Mouse (Mus musculus): ENCODE data around the gene Ier5. TPM values are rescaled to one million over a fixed set of nuclear protein-coding genes. Genes with fewer than 3 reads are reported as not detected.

Ier5 gene
- polyA plus RNA-seq, 1 experiment from 2014 or later = 4.9 TPM

DNA sequence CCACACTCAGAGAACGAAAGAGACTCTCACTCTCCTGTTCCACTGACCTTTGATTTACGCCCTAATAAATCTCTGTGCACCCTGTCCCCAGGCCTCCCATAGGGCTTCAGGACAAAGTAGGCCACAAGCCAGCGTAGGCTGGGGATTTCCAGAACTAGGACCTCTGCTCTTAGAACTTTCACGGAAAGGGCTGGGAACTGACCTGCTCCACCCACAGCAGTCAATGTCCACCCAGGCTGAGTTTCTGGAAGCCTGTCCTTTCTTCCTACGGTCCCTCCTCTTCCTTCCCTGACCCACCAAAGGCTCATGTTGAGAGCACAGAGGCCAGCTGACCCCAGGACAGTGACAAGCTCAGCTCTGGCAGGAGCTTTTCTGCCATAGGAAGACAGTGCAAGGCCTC lies 35.3 kb downstream of the Ier5 start:
- no peaks in the 10 kb centered on the region for H3K9me3 ChIP-seq (replicated peaks; ENCODE audit: control insufficient read depth, low read length, poor library complexity, severe bottlenecking)
- 90% methylated on average over 5 of the region's 5 CpGs for WGBS

DNA sequence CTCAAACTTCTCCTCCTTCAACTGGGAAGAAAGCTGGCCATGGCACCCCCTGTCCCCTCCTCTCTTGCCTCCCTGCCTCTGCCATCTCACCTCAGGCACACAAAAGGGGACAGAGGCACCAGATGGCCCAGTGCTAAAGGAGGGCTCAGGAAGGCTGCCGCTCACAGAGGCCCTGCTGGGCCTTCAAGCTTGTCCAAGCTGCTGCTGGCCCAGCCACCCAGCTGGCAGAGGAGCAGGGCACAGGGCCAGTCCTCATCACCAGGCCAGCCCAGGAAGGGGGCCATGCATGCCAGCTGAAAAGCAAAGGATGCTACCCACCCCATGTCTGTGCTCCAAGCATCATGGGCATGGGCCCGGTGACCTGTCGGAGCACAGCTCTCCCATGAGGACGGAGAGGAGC lies 36.5 kb downstream of the Ier5 start:
- H3K27ac ChIP-seq (ENCODE audit: low read length) = no peak overlapping the region
- H3K27me3 ChIP-seq (ENCODE audit: control insufficient read depth, insufficient read depth, low read depth, low read length) = no peaks in the 10 kb centered on the region
- no peak overlapping the region for H3K4me2 ChIP-seq (ENCODE audit: low read length)
- no peaks in the 10 kb centered on the region for H3K36me3 ChIP-seq (ENCODE audit: control insufficient read depth, insufficient read depth, low read length)
- H3K4me3 ChIP-seq (ENCODE audit: low read depth, low read length) = no peak overlapping the region
- 72% methylated on average over 4 of the region's 4 CpGs for WGBS
- peaks cover 5% of the 10 kb centered on the region for H3K4me1 ChIP-seq (ENCODE audit: control insufficient read depth, insufficient read depth, low read length)
- peak; percentile 71 for ATAC-seq
- H3K9me3 ChIP-seq (replicated peaks; ENCODE audit: control insufficient read depth, low read length, poor library complexity, severe bottlenecking) = no peaks in the 10 kb centered on the region
- no peak overlapping the region for H3K9ac ChIP-seq (ENCODE audit: low read depth, low read length)

More for the DNA sequence above, 35.3 kb downstream of the Ier5 start:
- ATAC-seq = no peak
- Histone ChIP-seq H3K4me1 (ENCODE audit: control insufficient read depth, insufficient read depth, low read length) (peaks cover 3% of the 10 kb centered on the region), H3K9ac (ENCODE audit: low read depth, low read length) (no peak overlapping the region), H3K4me2 (ENCODE audit: low read length) (no peak overlapping the region), H3K4me3 (ENCODE audit: low read depth, low read length) (no peak overlapping the region), H3K36me3 (ENCODE audit: control insufficient read depth, insufficient read depth, low read length) (no peaks in the 10 kb centered on the region), H3K27me3 (ENCODE audit: control insufficient read depth, insufficient read depth, low read depth, low read length) (no peaks in the 10 kb centered on the region), H3K27ac (ENCODE audit: low read length) (no peak overlapping the region)

DNA sequence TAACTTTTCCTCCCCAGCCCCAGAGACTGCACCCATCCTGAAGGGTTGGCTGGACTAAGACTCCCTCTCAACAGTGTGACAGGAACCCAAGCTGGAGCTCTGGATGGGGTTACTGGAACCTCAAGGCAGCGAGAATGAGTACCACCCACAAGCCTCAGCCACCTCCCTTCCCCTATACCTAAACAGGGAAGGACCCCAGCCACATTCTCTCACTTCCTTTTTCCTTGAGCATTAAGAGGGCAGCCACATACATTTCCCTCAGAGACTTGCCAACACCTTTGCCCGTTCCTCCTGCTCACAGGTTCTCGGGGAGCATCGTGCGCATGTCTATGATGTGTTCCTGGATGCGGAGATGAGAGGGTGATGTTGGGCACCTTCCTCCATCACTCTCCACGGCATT lies 37.4 kb downstream of the Ier5 start:
- ATAC-seq = no peak
- no peaks in the 10 kb centered on the region for H3K27me3 ChIP-seq (ENCODE audit: control insufficient read depth, insufficient read depth, low read depth, low read length)
- no peaks in the 10 kb centered on the region for H3K9me3 ChIP-seq (replicated peaks; ENCODE audit: control insufficient read depth, low read length, poor library complexity, severe bottlenecking)
- no peaks in the 10 kb centered on the region for H3K36me3 ChIP-seq (ENCODE audit: control insufficient read depth, insufficient read depth, low read length)
- H3K9ac ChIP-seq (ENCODE audit: low read depth, low read length) = no peak overlapping the region
- H3K4me3 ChIP-seq (ENCODE audit: low read depth, low read length) = no peak overlapping the region
- WGBS = 93% methylated on average over 7 of the region's 7 CpGs
- H3K4me2 ChIP-seq (ENCODE audit: low read length) = no peak overlapping the region
- H3K4me1 ChIP-seq (ENCODE audit: control insufficient read depth, insufficient read depth, low read length) = peaks cover 5% of the 10 kb centered on the region
- no peak overlapping the region for H3K27ac ChIP-seq (ENCODE audit: low read length)

DNA sequence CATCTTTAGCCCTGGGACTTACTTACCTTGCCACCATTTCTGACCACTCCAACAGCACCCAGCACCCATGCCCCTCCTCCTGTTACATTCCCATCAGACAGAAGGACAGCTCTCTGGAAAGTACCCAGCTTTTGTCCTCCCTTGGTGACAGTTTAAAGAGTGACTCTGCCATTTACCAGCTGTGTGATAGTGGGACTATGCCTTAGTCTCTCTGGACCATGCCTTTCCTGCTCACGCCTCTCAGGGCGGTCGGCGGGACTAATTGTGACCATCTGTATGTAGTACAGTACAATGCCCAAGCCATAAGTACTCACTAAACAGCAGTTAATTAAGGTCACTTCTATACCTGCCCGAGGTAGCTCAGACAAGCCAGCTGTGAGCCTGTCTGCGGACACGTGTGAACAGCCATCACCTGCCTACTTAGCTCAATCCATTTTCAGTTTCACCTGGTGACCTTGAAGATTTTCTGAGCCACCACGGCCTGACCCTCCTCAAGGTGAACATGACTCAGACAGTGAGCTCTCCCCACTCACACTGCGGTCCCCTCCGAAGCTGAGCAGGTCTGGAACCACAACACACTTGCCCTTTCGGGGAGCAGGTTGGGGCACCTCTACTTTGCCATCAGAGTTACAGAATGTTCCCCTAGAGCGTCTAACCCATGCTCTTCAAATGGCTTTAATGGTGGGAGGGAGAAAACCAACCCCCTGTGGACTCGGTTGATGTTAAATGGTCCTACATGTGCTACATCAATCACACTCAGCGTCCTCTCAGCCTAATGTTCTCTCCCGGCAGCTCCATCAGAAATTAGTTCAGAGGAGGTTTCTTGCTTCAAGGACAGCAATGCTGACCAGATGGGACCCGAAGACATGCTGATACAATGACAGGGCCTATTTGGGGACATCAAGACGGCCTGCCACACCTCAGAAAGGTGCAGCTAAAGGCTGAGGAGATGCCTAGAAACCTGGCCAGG lies 38.3 kb downstream of the Ier5 start:
- Histone ChIP-seq H3K36me3 (ENCODE audit: control insufficient read depth, insufficient read depth, low read length) (no peaks in the 10 kb centered on the region), H3K4me2 (ENCODE audit: low read length) (no peak overlapping the region), H3K27ac (ENCODE audit: low read length) (no peak overlapping the region), H3K4me1 (ENCODE audit: control insufficient read depth, insufficient read depth, low read length) (peaks cover 5% of the 10 kb centered on the region), H3K4me3 (ENCODE audit: low read depth, low read length) (no peak overlapping the region), H3K9me3 (replicated peaks; ENCODE audit: control insufficient read depth, low read length, poor library complexity, severe bottlenecking) (no peaks in the 10 kb centered on the region), H3K27me3 (ENCODE audit: control insufficient read depth, insufficient read depth, low read depth, low read length) (no peaks in the 10 kb centered on the region), H3K9ac (ENCODE audit: low read depth, low read length) (no peak overlapping the region)
- 84% methylated on average over 17 of the region's 17 CpGs for WGBS
- no peak for ATAC-seq

DNA sequence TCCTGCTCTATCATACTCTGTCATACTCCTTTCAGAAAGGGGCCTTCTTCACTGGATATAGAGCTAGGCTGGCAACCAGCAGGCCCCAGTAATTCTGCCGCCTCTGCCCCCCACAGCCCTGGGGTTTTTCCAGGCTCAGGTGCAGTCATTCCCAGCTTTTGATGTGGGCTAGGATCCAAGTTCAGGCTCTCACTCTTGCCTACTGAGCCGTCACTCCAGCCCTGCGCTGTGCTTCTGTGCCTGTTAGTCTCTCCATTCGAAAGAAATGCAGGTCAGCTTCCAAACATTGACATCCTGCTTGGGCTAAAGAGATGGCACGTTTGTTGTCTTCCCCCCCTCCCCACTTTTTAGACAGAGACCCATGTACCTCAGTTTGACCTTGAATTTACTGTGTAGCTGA lies 39.2 kb downstream of the Ier5 start:
- H3K4me2 ChIP-seq (ENCODE audit: low read length) = no peak overlapping the region
- H3K27me3 ChIP-seq (ENCODE audit: control insufficient read depth, insufficient read depth, low read depth, low read length) = no peaks in the 10 kb centered on the region
- H3K4me3 ChIP-seq (ENCODE audit: low read depth, low read length) = no peak overlapping the region
- no peaks in the 10 kb centered on the region for H3K36me3 ChIP-seq (ENCODE audit: control insufficient read depth, insufficient read depth, low read length)
- no peaks in the 10 kb centered on the region for H3K9me3 ChIP-seq (replicated peaks; ENCODE audit: control insufficient read depth, low read length, poor library complexity, severe bottlenecking)
- ATAC-seq = no peak
- H3K9ac ChIP-seq (ENCODE audit: low read depth, low read length) = no peak overlapping the region
- 58% methylated on average over 5 of the region's 5 CpGs for WGBS
- H3K27ac ChIP-seq (ENCODE audit: low read length) = no peak overlapping the region
- peaks cover 5% of the 10 kb centered on the region for H3K4me1 ChIP-seq (ENCODE audit: control insufficient read depth, insufficient read depth, low read length)

DNA sequence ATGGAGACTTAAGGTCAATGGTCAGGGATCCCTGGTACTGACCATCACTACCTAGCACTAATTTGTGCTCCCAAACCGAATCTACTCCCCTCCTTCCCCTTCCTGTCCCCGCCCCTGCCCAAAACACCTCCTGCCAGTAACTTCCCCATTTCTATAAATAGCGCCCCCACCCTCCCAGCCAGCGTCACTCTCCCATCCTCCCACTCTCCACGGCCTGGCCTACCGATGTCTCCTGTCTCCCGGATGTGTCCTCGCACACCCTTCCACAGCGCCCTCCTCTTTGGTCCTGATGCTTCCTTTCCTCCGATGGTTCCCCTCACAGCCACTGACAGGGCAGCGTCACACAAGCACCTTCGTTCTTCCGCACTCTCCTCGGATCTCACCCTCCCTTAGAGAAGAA lies 39.9 kb downstream of the Ier5 start:
- no peaks in the 10 kb centered on the region for H3K36me3 ChIP-seq (ENCODE audit: control insufficient read depth, insufficient read depth, low read length)
- no peak overlapping the region for H3K4me3 ChIP-seq (ENCODE audit: low read depth, low read length)
- H3K27me3 ChIP-seq (ENCODE audit: control insufficient read depth, insufficient read depth, low read depth, low read length) = no peaks in the 10 kb centered on the region
- peaks cover 9% of the 10 kb centered on the region for H3K4me1 ChIP-seq (ENCODE audit: control insufficient read depth, insufficient read depth, low read length)
- ATAC-seq = no peak
- no peak overlapping the region for H3K27ac ChIP-seq (ENCODE audit: low read length)
- H3K9me3 ChIP-seq (replicated peaks; ENCODE audit: control insufficient read depth, low read length, poor library complexity, severe bottlenecking) = no peaks in the 10 kb centered on the region
- no peak overlapping the region for H3K9ac ChIP-seq (ENCODE audit: low read depth, low read length)
- no peak overlapping the region for H3K4me2 ChIP-seq (ENCODE audit: low read length)
- 37% methylated on average over 13 of the region's 14 CpGs for WGBS

DNA sequence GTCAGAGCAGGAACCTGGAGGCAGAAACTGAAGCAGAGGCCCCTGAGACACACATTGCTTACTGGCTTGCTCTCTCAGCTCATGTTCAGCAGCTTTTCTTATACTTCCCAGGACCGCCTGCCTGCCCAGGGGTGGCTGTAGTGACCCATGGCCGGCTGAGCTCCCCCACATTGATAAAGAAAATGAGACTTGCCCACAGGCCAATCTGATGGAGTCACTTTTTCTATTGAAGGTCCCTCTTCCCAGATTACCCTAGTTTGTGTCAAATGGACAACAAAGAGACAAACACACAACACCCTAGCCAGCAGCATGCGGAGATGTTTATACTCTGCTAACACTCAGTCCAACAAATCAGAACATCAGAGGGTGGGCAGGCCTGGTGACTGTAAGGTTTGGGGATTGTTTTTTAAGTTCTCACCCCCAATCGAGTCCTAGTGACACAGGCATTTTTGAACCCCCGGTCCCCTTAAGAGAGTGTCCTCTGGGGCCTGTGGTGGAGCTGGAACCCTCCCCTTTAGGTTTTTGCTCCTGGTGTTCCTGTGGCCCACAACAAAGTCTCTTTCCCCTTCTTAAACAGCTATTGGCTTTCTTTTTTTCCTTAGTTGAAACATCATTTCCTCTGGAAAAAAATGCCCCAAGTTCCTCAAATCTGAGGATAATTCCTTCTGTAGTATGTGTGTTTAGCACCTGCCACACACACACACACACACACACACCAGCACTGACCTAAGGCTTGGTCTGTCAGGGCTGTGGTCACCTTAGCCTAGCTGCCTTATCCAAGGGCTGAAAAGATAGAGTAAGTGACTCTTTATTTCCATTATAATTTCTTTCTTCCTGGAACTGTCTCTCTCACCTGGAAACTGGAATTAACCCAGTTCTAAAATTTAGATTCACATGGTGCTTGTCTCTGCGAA lies 41.1 kb downstream of the Ier5 start:
- Histone ChIP-seq H3K9me3 (replicated peaks; ENCODE audit: control insufficient read depth, low read length, poor library complexity, severe bottlenecking) (no peaks in the 10 kb centered on the region), H3K9ac (ENCODE audit: low read depth, low read length) (no peak overlapping the region), H3K27ac (ENCODE audit: low read length) (no peak overlapping the region), H3K27me3 (ENCODE audit: control insufficient read depth, insufficient read depth, low read depth, low read length) (no peaks in the 10 kb centered on the region), H3K4me1 (ENCODE audit: control insufficient read depth, insufficient read depth, low read length) (peaks cover 9% of the 10 kb centered on the region), H3K4me2 (ENCODE audit: low read length) (no peak overlapping the region), H3K36me3 (ENCODE audit: control insufficient read depth, insufficient read depth, low read length) (no peaks in the 10 kb centered on the region), H3K4me3 (ENCODE audit: low read depth, low read length) (no peak overlapping the region)
- no peak for ATAC-seq
- WGBS = 73% methylated on average over 6 of the region's 6 CpGs

DNA sequence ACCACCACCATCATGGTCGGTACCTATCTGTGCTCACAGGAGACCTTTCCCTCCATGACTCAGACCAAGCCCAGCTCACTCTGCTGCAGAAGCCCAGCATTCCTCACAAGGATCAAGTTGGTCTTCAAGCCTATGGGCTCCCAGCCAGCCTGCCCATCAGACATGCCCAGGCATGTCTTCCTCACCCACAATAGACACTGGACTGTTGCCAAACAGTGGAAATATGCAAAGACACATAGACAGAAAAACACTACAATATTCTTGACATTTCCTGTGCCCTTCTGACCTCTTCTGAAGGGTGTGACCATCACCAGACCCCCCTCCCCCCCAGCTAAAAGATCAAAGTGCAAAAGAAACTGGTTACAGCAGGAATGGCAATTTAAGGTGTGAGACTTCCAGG lies 43.3 kb downstream of the Ier5 start:
- Histone ChIP-seq H3K27ac (ENCODE audit: low read length) (no peak overlapping the region), H3K4me1 (ENCODE audit: control insufficient read depth, insufficient read depth, low read length) (peaks cover 25% of the 10 kb centered on the region), H3K36me3 (ENCODE audit: control insufficient read depth, insufficient read depth, low read length) (no peaks in the 10 kb centered on the region), H3K9me3 (replicated peaks; ENCODE audit: control insufficient read depth, low read length, poor library complexity, severe bottlenecking) (no peaks in the 10 kb centered on the region), H3K27me3 (ENCODE audit: control insufficient read depth, insufficient read depth, low read depth, low read length) (no peaks in the 10 kb centered on the region), H3K4me3 (ENCODE audit: low read depth, low read length) (no peak overlapping the region), H3K4me2 (ENCODE audit: low read length) (no peak overlapping the region), H3K9ac (ENCODE audit: low read depth, low read length) (no peak overlapping the region)
- ATAC-seq = no peak
- WGBS = 86% methylated on average over 1 of the region's 1 CpGs

DNA sequence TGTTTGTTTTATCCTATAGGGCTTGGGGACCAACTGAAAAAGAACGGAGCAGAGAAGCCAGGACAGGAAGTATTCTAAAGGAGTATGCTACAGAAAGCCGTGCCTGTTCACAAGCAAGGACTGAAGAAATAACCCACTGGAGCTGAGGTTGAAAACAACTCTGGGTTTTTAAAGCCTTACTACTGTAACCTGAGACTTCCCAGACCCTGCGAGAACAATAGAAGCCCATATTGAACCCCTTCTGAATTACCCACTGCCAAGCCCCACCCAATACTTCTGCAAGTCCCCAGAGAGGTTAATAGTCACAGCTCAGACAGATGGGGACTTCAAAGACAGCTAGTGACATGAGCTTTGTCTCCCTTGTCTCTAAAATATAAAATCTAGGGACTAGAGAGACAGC lies 44.4 kb downstream of the Ier5 start:
- Histone ChIP-seq H3K36me3 (ENCODE audit: control insufficient read depth, insufficient read depth, low read length) (no peaks in the 10 kb centered on the region), H3K4me1 (ENCODE audit: control insufficient read depth, insufficient read depth, low read length) (peaks cover 25% of the 10 kb centered on the region), H3K27me3 (ENCODE audit: control insufficient read depth, insufficient read depth, low read depth, low read length) (no peaks in the 10 kb centered on the region), H3K4me3 (ENCODE audit: low read depth, low read length) (no peak overlapping the region), H3K27ac (ENCODE audit: low read length) (no peak overlapping the region), H3K9me3 (replicated peaks; ENCODE audit: control insufficient read depth, low read length, poor library complexity, severe bottlenecking) (no peaks in the 10 kb centered on the region), H3K4me2 (ENCODE audit: low read length) (no peak overlapping the region), H3K9ac (ENCODE audit: low read depth, low read length) (no peak overlapping the region)
- WGBS = 50% methylated on average over 3 of the region's 3 CpGs
- no peak for ATAC-seq
